Mouse (Mus musculus): ENCODE data around the gene Vps11. TPM values are rescaled to one million over a fixed set of nuclear protein-coding genes. Genes with fewer than 3 reads are reported as not detected.
A peak's percentile ranks its signal among the peaks of the same experiment; 100 is the strongest.
"Not testable (repeated sequence)": the region's sequence is repeated elsewhere in the genome, so short reads cannot be mapped to it uniquely, and the experiment has no call there.

Gene Vps11
- polyA plus RNA-seq, 1 experiment from 2014 or later: 19.0 TPM

GRCm38 (mm10) chr9:44327926-44328325 lies 33.5 kb downstream of the Vps11 start:
- Histone ChIP-seq H3K4me1 (peaks cover 24% of the 10 kb centered on the region), H3K9ac (peak overlapping the region; percentile 92), H3K27ac (peak overlapping the region; percentile 93; the same call in 1 of the 2 replicates), H3K9me3 (replicated peaks) (no peaks in the 10 kb centered on the region), H3K4me3 (peak overlapping the region; percentile 86), H3K36me3 (peaks cover 50% of the 10 kb centered on the region), H3K27me3 (replicated peaks) (no peaks in the 10 kb centered on the region), H3K4me2 (peak overlapping the region; percentile 89)
- WGBS (ENCODE audit: insufficient replicate concordance): 90% methylated on average over 5 of the region's 5 CpGs
- no peak for ATAC-seq

GRCm38 (mm10) chr9:44327064-44327711 lies 34.3 kb downstream of the Vps11 start:
- peaks cover 42% of the 10 kb centered on the region for H3K36me3 ChIP-seq
- H3K4me1 ChIP-seq: peaks cover 20% of the 10 kb centered on the region
- 1% methylated on average over 22 of the region's 22 CpGs for WGBS (ENCODE audit: insufficient replicate concordance)
- peak overlapping the region; percentile 93 for H3K27ac ChIP-seq
- H3K9me3 ChIP-seq (replicated peaks): no peaks in the 10 kb centered on the region
- ATAC-seq: peak; percentile 58
- H3K4me3 ChIP-seq: peak overlapping the region; percentile 86
- H3K27me3 ChIP-seq (replicated peaks): no peaks in the 10 kb centered on the region
- H3K9ac ChIP-seq: peak overlapping the region; percentile 92
- H3K4me2 ChIP-seq: peak overlapping the region; percentile 89

GRCm38 (mm10) chr9:44326371-44327063 lies 35.0 kb downstream of the Vps11 start:
- ATAC-seq: peak; percentile 82
- H3K4me2 ChIP-seq: peak overlapping the region; percentile 89
- peak overlapping the region; percentile 93 for H3K27ac ChIP-seq
- under 1% methylated on average over 38 of the region's 38 CpGs for WGBS (ENCODE audit: insufficient replicate concordance)
- peak overlapping the region; percentile 86 for H3K4me3 ChIP-seq
- peaks cover 35% of the 10 kb centered on the region for H3K36me3 ChIP-seq
- H3K9me3 ChIP-seq (replicated peaks): no peaks in the 10 kb centered on the region
- peak overlapping the region; percentile 92 for H3K9ac ChIP-seq
- H3K4me1 ChIP-seq: peaks cover 23% of the 10 kb centered on the region
- H3K27me3 ChIP-seq (replicated peaks): no peaks in the 10 kb centered on the region

- no peak for ATAC-seq
- Histone ChIP-seq H3K4me2 (peak within 1 kb of the TSS; percentile 89), H3K9ac (peak within 1 kb of the TSS; percentile 92), H3K27ac (peak within 1 kb of the TSS; percentile 93), H3K9me3 (replicated peaks) (no peaks in the 10 kb centered on the region), H3K27me3 (replicated peaks) (no peaks in the 10 kb centered on the region), H3K4me3 (peak within 1 kb of the TSS; percentile 86), H3K36me3 (peaks cover 29% of the 10 kb centered on the region), H3K4me1 (peaks cover 30% of the 10 kb centered on the region)
- WGBS (ENCODE audit: insufficient replicate concordance): 3% methylated on average over 12 of the region's 12 CpGs
Measured at GRCm38 (mm10) chr9:44325768-44326370, 35.6 kb downstream of the Vps11 start, which contains the start of gene Dpagt1. Gene Dpagt1 (plus strand): TSS chr9:44326019.

- H3K9ac ChIP-seq: peak overlapping the region; percentile 92; the same call in 1 of the 2 replicates
- ATAC-seq; H3K27me3 ChIP-seq (replicated peaks); H3K9me3 ChIP-seq (replicated peaks): not testable (repeated sequence)
- peaks cover 22% of the 10 kb centered on the region for H3K36me3 ChIP-seq
- peak overlapping the region; percentile 93 for H3K27ac ChIP-seq
- peak overlapping the region; percentile 89 for H3K4me2 ChIP-seq
- 56% methylated on average over 7 of the region's 8 CpGs for WGBS (ENCODE audit: insufficient replicate concordance)
- peaks cover 35% of the 10 kb centered on the region for H3K4me1 ChIP-seq
- peak overlapping the region; percentile 86; the same call in 1 of the 2 replicates for H3K4me3 ChIP-seq
Measured at GRCm38 (mm10) chr9:44325032-44325767, 36.3 kb downstream of the Vps11 start.

GRCm38 (mm10) chr9:44324147-44324546 lies 37.3 kb downstream of the Vps11 start:
- H3K9me3 ChIP-seq (replicated peaks): no peaks in the 10 kb centered on the region
- H3K9ac ChIP-seq: no peak overlapping the region
- H3K27me3 ChIP-seq (replicated peaks): no peaks in the 10 kb centered on the region
- 79% methylated on average over 6 of the region's 6 CpGs for WGBS (ENCODE audit: insufficient replicate concordance)
- H3K27ac ChIP-seq: peak overlapping the region; percentile 41; the same call in 1 of the 2 replicates
- no peak overlapping the region for H3K4me2 ChIP-seq
- H3K4me1 ChIP-seq: peaks cover 39% of the 10 kb centered on the region
- no peak for ATAC-seq
- H3K4me3 ChIP-seq: no peak overlapping the region
- peaks cover 12% of the 10 kb centered on the region for H3K36me3 ChIP-seq

- not testable (repeated sequence) for H3K4me2 ChIP-seq; H3K27ac ChIP-seq; H3K9me3 ChIP-seq (replicated peaks); H3K27me3 ChIP-seq (replicated peaks); H3K36me3 ChIP-seq; ATAC-seq; H3K4me3 ChIP-seq; H3K9ac ChIP-seq
- H3K4me1 ChIP-seq: peaks cover 44% of the 10 kb centered on the region
- 52% methylated on average over 2 of the region's 4 CpGs for WGBS (ENCODE audit: insufficient replicate concordance)
Measured at GRCm38 (mm10) chr9:44323656-44324055, 37.8 kb downstream of the Vps11 start.

GRCm38 (mm10) chr9:44320799-44321133 lies 40.7 kb downstream of the Vps11 start:
- Histone ChIP-seq H3K27ac (peak overlapping the region; percentile 74), H3K9me3 (replicated peaks) (no peaks in the 10 kb centered on the region), H3K27me3 (replicated peaks) (no peaks in the 10 kb centered on the region), H3K36me3 (peaks cover 14% of the 10 kb centered on the region), H3K9ac (peak overlapping the region; percentile 39), H3K4me1 (peaks cover 46% of the 10 kb centered on the region), H3K4me3 (peak overlapping the region; percentile 97), H3K4me2 (peak overlapping the region; percentile 90)
- WGBS (ENCODE audit: insufficient replicate concordance): 27% methylated on average over 6 of the region's 6 CpGs
- no peak for ATAC-seq

GRCm38 (mm10) chr9:44319887-44320798 lies 41.3 kb downstream of the Vps11 start, which contains the start of gene C2cd2l:
Gene C2cd2l (minus strand): TSS chr9:44320285.
- peaks cover 43% of the 10 kb centered on the region for H3K4me1 ChIP-seq
- ATAC-seq: peak; percentile 97
- 0% methylated on average over 66 of the region's 67 CpGs for WGBS (ENCODE audit: insufficient replicate concordance)
- H3K27me3 ChIP-seq (replicated peaks): no peaks in the 10 kb centered on the region
- H3K4me2 ChIP-seq: peak within 1 kb of the TSS; percentile 90
- peak within 1 kb of the TSS; percentile 87 for H3K27ac ChIP-seq
- peak within 1 kb of the TSS; percentile 97 for H3K4me3 ChIP-seq
- peak within 1 kb of the TSS; percentile 98 for H3K9ac ChIP-seq
- no peaks in the 10 kb centered on the region for H3K9me3 ChIP-seq (replicated peaks)
- peaks cover 20% of the 10 kb centered on the region for H3K36me3 ChIP-seq

- WGBS (ENCODE audit: insufficient replicate concordance): 4% methylated on average over 37 of the region's 37 CpGs
- Histone ChIP-seq H3K27me3 (replicated peaks) (no peaks in the 10 kb centered on the region), H3K9me3 (replicated peaks) (no peaks in the 10 kb centered on the region), H3K9ac (peak overlapping the region; percentile 98), H3K4me3 (peak overlapping the region; percentile 97), H3K4me2 (peak overlapping the region; percentile 90), H3K27ac (peak overlapping the region; percentile 87), H3K4me1 (peaks cover 45% of the 10 kb centered on the region), H3K36me3 (peaks cover 29% of the 10 kb centered on the region)
- peak; percentile 5; the same call in 1 of the 2 replicates for ATAC-seq
Measured at GRCm38 (mm10) chr9:44319105-44319886, 42.2 kb downstream of the Vps11 start.

Data from liver, embryonic 12.5 days (tissue).